Mouse (Mus musculus): Measurements from ENCODE around the gene Sft2d1. TPM values are rescaled to one million over a fixed set of nuclear protein-coding genes. Genes with fewer than 3 reads are reported as not detected.

Sft2d1 gene
- polyA plus RNA-seq, 1 experiment from 2014 or later, result 83.3 TPM

GRCm38 (mm10) chr17:8361281-8362103 is 50.6 kb downstream of the Sft2d1 start:
- ATAC-seq (replicated peaks; ENCODE audit: low FRiP score), result no peak
- DNase-seq (ENCODE audit: low spot score), result no peak
- 74% methylated on average over 10 of the region's 10 CpGs for WGBS

GRCm38 (mm10) chr17:8367514-8368480 is 56.9 kb downstream of the Sft2d1 start:
- DNase-seq (ENCODE audit: low spot score) (no peak), ATAC-seq (replicated peaks; ENCODE audit: low FRiP score) (no peak)
- Histone ChIP-seq H3K4me1 (replicated peaks; ENCODE audit: control insufficient read depth, insufficient read depth, low read length) (peaks cover 9% of the 10 kb centered on the region; the same call in 1 of the 2 replicates), H3K4me3 (ENCODE audit: low read depth, low read length) (no peak overlapping the region), H3K36me3 (ENCODE audit: control insufficient read depth, insufficient read depth, low read length) (no peaks in the 10 kb centered on the region), H3K27me3 (replicated peaks; ENCODE audit: control insufficient read depth, insufficient read depth, low read length) (no peaks in the 10 kb centered on the region; the same call in 1 of the 2 replicates), H3K9ac (ENCODE audit: low read depth, low read length) (no peak overlapping the region), H3K4me2 (no peak overlapping the region), H3K27ac (ENCODE audit: low read depth, low read length) (no peak overlapping the region), H3K9me3 (ENCODE audit: control insufficient read depth, low read length) (no peaks in the 10 kb centered on the region)
- 49% methylated on average over 20 of the region's 20 CpGs for WGBS

More at GRCm38 (mm10) chr17:8361281-8362103, 50.6 kb downstream of the Sft2d1 start:
- H3K4me1 ChIP-seq (replicated peaks; ENCODE audit: control insufficient read depth, insufficient read depth, low read length), result no peaks in the 10 kb centered on the region
- no peaks in the 10 kb centered on the region for H3K9me3 ChIP-seq (ENCODE audit: control insufficient read depth, low read length)
- H3K27ac ChIP-seq (ENCODE audit: low read depth, low read length), result no peak overlapping the region
- no peaks in the 10 kb centered on the region; the same call in 1 of the 2 replicates for H3K27me3 ChIP-seq (replicated peaks; ENCODE audit: control insufficient read depth, insufficient read depth, low read length)
- H3K36me3 ChIP-seq (ENCODE audit: control insufficient read depth, insufficient read depth, low read length), result no peaks in the 10 kb centered on the region
- no peak overlapping the region for H3K4me2 ChIP-seq
- no peak overlapping the region for H3K9ac ChIP-seq (ENCODE audit: low read depth, low read length)
- no peak overlapping the region for H3K4me3 ChIP-seq (ENCODE audit: low read depth, low read length)

DNA sequence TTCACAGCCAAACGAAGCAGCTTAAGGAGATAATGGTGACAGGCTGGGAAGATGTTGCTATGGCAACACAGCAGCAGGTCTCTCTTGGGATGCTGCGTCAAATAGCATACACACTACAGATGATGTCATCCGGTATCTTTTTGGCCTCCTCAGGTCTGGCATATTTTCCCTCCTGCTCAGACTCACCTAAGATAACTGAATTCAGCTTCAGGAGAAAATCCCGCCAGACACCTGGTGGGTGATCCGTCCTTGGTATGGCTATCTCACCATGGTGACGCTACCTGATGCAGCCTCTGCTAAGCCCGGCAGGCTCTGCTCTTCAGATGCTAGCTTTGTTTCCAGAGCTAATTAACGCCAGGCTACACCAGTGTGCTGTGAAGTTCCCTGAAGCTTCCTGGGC is 57.7 kb downstream of the Sft2d1 start:
- Histone ChIP-seq H3K36me3 (ENCODE audit: control insufficient read depth, insufficient read depth, low read length) (no peaks in the 10 kb centered on the region), H3K9ac (ENCODE audit: low read depth, low read length) (no peak overlapping the region), H3K4me3 (ENCODE audit: low read depth, low read length) (no peak overlapping the region), H3K4me2 (no peak overlapping the region), H3K27me3 (replicated peaks; ENCODE audit: control insufficient read depth, insufficient read depth, low read length) (no peaks in the 10 kb centered on the region; the same call in 1 of the 2 replicates), H3K4me1 (replicated peaks; ENCODE audit: control insufficient read depth, insufficient read depth, low read length) (peaks cover 9% of the 10 kb centered on the region; the same call in 1 of the 2 replicates), H3K9me3 (ENCODE audit: control insufficient read depth, low read length) (no peaks in the 10 kb centered on the region), H3K27ac (ENCODE audit: low read depth, low read length) (no peak overlapping the region)
- DNase-seq (ENCODE audit: low spot score) (no peak), ATAC-seq (replicated peaks; ENCODE audit: low FRiP score) (no peak)
- WGBS, result 36% methylated on average over 8 of the region's 8 CpGs

DNA sequence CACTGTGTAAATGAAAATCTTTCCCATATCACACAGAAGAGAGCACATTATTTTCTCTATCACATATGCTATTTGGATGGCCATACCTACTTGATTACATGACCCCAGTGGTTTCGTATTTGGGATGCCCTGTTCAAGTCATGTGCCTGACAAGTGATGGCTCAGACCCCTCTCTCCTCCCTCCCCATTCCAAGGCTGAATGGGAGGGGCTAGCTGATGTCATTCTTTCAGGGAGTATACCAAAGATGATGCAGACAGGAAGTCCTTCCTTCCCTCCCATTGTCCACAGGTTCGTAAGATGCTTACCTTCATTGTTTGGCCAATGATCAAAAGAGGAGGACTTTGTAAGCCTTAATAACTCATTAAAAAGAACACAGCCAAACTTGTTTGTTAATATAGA is 58.3 kb downstream of the Sft2d1 start:
- H3K36me3 ChIP-seq (ENCODE audit: control insufficient read depth, insufficient read depth, low read length), result no peaks in the 10 kb centered on the region
- WGBS, result 58% methylated on average over 2 of the region's 2 CpGs

DNA sequence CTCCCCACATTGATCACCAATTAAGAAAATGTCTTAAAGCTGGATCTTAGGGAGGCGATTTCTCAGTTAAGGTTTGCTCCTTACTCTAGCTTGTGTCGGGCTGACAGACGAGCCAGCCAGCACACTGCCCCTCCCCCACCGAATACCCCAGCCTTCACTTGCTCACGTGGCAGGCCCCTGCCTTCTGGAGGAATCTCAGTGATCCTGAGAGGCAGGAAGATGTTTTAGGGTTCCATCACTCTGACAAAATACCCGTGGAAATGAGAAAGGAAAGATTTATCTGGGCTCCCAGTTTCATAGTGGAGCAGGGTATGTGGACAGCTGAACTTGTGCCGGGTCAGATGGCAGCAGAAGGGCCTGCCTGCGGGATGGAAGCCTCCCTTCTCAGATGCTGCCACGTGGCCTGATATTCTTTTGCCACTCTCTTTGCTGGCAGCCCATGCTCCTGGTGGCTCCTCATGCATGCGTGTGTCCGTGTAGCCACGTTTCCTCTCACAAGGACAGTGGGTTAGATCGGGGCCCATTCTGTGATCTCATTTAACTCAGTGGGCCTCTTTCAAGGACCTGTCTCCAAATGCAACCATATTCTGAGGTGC is 59.8 kb downstream of the Sft2d1 start:
- H3K27me3 ChIP-seq (replicated peaks; ENCODE audit: control insufficient read depth, insufficient read depth, low read length), result no peaks in the 10 kb centered on the region; the same call in 1 of the 2 replicates
- no peak for DNase-seq (ENCODE audit: low spot score)
- peaks cover 9% of the 10 kb centered on the region; the same call in 1 of the 2 replicates for H3K4me1 ChIP-seq (replicated peaks; ENCODE audit: control insufficient read depth, insufficient read depth, low read length)
- WGBS, result 42% methylated on average over 13 of the region's 13 CpGs
- H3K9me3 ChIP-seq (ENCODE audit: control insufficient read depth, low read length), result no peaks in the 10 kb centered on the region
- H3K4me2 ChIP-seq, result no peak overlapping the region
- H3K27ac ChIP-seq (ENCODE audit: low read depth, low read length), result no peak overlapping the region
- ATAC-seq (replicated peaks; ENCODE audit: low FRiP score), result no peak
- no peak overlapping the region for H3K4me3 ChIP-seq (ENCODE audit: low read depth, low read length)
- no peaks in the 10 kb centered on the region for H3K36me3 ChIP-seq (ENCODE audit: control insufficient read depth, insufficient read depth, low read length)
- no peak overlapping the region for H3K9ac ChIP-seq (ENCODE audit: low read depth, low read length)

More for the DNA sequence above, 58.3 kb downstream of the Sft2d1 start:
- Histone ChIP-seq H3K4me2 (no peak overlapping the region), H3K9me3 (ENCODE audit: control insufficient read depth, low read length) (no peaks in the 10 kb centered on the region), H3K4me1 (replicated peaks; ENCODE audit: control insufficient read depth, insufficient read depth, low read length) (peaks cover 9% of the 10 kb centered on the region; the same call in 1 of the 2 replicates), H3K27ac (ENCODE audit: low read depth, low read length) (no peak overlapping the region), H3K9ac (ENCODE audit: low read depth, low read length) (no peak overlapping the region), H3K4me3 (ENCODE audit: low read depth, low read length) (no peak overlapping the region), H3K27me3 (replicated peaks; ENCODE audit: control insufficient read depth, insufficient read depth, low read length) (no peaks in the 10 kb centered on the region; the same call in 1 of the 2 replicates)
- no peak for DNase-seq (ENCODE audit: low spot score)
- no peak for ATAC-seq (replicated peaks; ENCODE audit: low FRiP score)

DNA sequence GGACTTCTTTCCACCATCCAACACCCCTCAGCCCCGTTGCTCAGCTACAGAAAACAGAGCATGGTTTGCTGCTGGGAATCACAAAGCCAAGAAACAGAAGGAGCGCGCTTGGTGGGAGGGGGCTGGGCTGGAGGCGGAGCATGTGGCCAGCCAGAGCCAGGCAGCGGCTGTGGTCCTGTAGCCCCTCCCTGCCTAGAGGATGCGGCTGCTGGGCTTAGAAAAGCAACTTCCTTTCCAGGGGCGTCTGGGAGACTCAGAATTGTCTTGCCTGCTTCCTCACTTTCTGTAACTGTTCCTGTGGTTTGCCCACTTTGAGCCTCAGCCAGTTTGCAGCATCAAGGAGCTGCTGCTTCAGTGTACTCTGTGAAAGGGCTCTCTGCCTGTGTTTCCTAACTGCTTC is 60.9 kb downstream of the Sft2d1 start:
- no peaks in the 10 kb centered on the region; the same call in 1 of the 2 replicates for H3K27me3 ChIP-seq (replicated peaks; ENCODE audit: control insufficient read depth, insufficient read depth, low read length)
- ATAC-seq (replicated peaks; ENCODE audit: low FRiP score) (peak; percentile 72), DNase-seq (ENCODE audit: low spot score) (peak; percentile 73)
- H3K4me3 ChIP-seq (ENCODE audit: low read depth, low read length), result peak overlapping the region; percentile 32
- no peaks in the 10 kb centered on the region for H3K36me3 ChIP-seq (ENCODE audit: control insufficient read depth, insufficient read depth, low read length)
- no peaks in the 10 kb centered on the region for H3K9me3 ChIP-seq (ENCODE audit: control insufficient read depth, low read length)
- WGBS, result 0% methylated on average over 7 of the region's 7 CpGs
- 0 out of 2 replicates have a peak overlapping the region, but pooled peaks have one; percentile 35 for H3K27ac ChIP-seq (ENCODE audit: low read depth, low read length)
- H3K9ac ChIP-seq (ENCODE audit: low read depth, low read length), result peak overlapping the region; percentile 44
- peaks cover 9% of the 10 kb centered on the region; the same call in 1 of the 2 replicates for H3K4me1 ChIP-seq (replicated peaks; ENCODE audit: control insufficient read depth, insufficient read depth, low read length)
- H3K4me2 ChIP-seq, result peak overlapping the region; percentile 64

DNA sequence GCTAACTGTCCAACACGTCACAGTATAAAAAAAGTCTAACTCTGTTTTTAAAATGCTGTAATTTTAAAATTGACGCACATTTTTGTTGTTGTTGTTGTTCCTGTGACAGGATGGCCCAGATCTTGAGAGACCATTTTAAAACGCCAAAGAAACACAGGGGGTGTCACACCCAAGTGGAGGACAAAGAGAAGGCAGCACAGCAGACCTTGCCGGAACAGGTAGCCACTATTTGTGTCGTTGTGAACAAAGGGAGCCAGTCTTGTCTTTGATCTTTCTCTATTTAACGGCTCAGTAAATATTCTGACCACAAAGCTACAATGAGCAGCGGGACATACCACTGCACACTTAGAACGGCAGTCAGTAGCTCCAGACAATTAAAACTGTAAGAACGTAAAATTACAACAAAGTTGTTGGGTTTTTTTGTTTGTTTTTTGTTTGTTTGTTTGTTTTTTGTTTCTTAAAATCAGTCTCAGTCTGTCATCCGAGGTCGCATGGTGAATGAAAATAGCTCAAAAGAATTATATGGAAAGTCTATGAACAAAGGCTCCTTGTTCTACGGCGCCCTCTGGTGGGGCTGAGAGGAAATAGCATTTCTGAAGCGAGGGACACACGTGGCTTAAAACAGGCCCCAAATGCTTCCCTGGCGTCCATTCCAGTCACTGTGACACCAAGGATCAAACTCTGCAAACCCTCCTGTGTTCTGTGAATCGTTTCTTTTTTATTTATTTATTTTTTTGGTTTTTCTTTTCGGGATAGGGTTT is 61.6 kb downstream of the Sft2d1 start:
- WGBS, result 5% methylated on average over 18 of the region's 18 CpGs
- Histone ChIP-seq H3K4me3 (ENCODE audit: low read depth, low read length) (peak overlapping the region; percentile 32), H3K27ac (ENCODE audit: low read depth, low read length) (0 out of 2 replicates have a peak overlapping the region, but pooled peaks have one; percentile 35), H3K9ac (ENCODE audit: low read depth, low read length) (peak overlapping the region; percentile 20), H3K4me1 (replicated peaks; ENCODE audit: control insufficient read depth, insufficient read depth, low read length) (peaks cover 9% of the 10 kb centered on the region; the same call in 1 of the 2 replicates), H3K36me3 (ENCODE audit: control insufficient read depth, insufficient read depth, low read length) (no peaks in the 10 kb centered on the region), H3K27me3 (replicated peaks; ENCODE audit: control insufficient read depth, insufficient read depth, low read length) (no peaks in the 10 kb centered on the region), H3K4me2 (peak overlapping the region; percentile 64), H3K9me3 (ENCODE audit: control insufficient read depth, low read length) (no peaks in the 10 kb centered on the region)
- ATAC-seq (replicated peaks; ENCODE audit: low FRiP score), result peak; percentile 74
- peak; percentile 64 for DNase-seq (ENCODE audit: low spot score)

Measured in liver, embryonic 11.5 days (tissue).